Mouse (Mus musculus) 3134 (cell line): ENCODE results near the gene Gm16253.

Experiments
- DNase-seq: peaks from one replicate; pipeline ENCODE4 v3.0.0-alpha.2; 2011; ENCODE audit warnings: low spot score; ENCODE audit not compliant: insufficient read length; ENCODE audit errors: extremely low read depth

Gene Gm16253

GRCm38 (mm10) chr3:96571336-96571735 is 5.4 kb upstream of the Gm16253 start:
- no peak for DNase-seq

GRCm38 (mm10) chr3:96571896-96572698 is 4.7 kb upstream of the Gm16253 start:
- no peak for DNase-seq

GRCm38 (mm10) chr3:96573611-96574511 is 2.9 kb upstream of the Gm16253 start:
- DNase-seq, result no peak

- no peak for DNase-seq
Observed at GRCm38 (mm10) chr3:96575272-96575984, 1.4 kb upstream of the Gm16253 start.

- DNase-seq, result peak; percentile 63
Observed at GRCm38 (mm10) chr3:96576005-96576658, 652 bp upstream of the Gm16253 start.

GRCm38 (mm10) chr3:96577566-96577965 is 782 bp downstream of the Gm16253 start:
- DNase-seq, result no peak

- DNase-seq, result no peak
Observed at GRCm38 (mm10) chr3:96578561-96579238, 1.9 kb downstream of the Gm16253 start.

- DNase-seq, result no peak
Observed at GRCm38 (mm10) chr3:96579239-96579750, 2.5 kb downstream of the Gm16253 start.

GRCm38 (mm10) chr3:96579885-96580454 is 3.2 kb downstream of the Gm16253 start:
- peak; percentile 89 for DNase-seq

- no peak for DNase-seq
Observed at GRCm38 (mm10) chr3:96581141-96581540, 4.4 kb downstream of the Gm16253 start.

GRCm38 (mm10) chr3:96581771-96582515 is 5.2 kb downstream of the Gm16253 start:
- DNase-seq, result no peak

GRCm38 (mm10) chr3:96583386-96583785 is 6.6 kb downstream of the Gm16253 start:
- DNase-seq, result no peak

- DNase-seq, result no peak
Observed at GRCm38 (mm10) chr3:96590657-96591056, 13.9 kb downstream of the Gm16253 start.

GRCm38 (mm10) chr3:96593374-96593773 is 16.6 kb downstream of the Gm16253 start:
- DNase-seq, result no peak

- peak; percentile 94 for DNase-seq
Observed at GRCm38 (mm10) chr3:96593790-96594560, 17.2 kb downstream of the Gm16253 start, which contains the start of gene Polr3gl. Gene Polr3gl (minus strand): TSS chr3:96594181.

- no peak for DNase-seq
Observed at GRCm38 (mm10) chr3:96594851-96595250, 18.1 kb downstream of the Gm16253 start.

- no peak for DNase-seq
Observed at GRCm38 (mm10) chr3:96595661-96596060, 18.9 kb downstream of the Gm16253 start.

GRCm38 (mm10) chr3:96596228-96596707 is 19.5 kb downstream of the Gm16253 start, which contains the start of gene Ankrd34a:
Gene Ankrd34a (plus strand): TSS chr3:96596636.
- DNase-seq, result no peak
